Mouse (Mus musculus): Measurements from ENCODE around the gene Atg4c. TPM values are rescaled to one million over a fixed set of nuclear protein-coding genes. Genes with fewer than 3 reads are reported as not detected.

Gene Atg4c
- total and polyA plus RNA-seq, 3 experiments = not detected

DNA sequence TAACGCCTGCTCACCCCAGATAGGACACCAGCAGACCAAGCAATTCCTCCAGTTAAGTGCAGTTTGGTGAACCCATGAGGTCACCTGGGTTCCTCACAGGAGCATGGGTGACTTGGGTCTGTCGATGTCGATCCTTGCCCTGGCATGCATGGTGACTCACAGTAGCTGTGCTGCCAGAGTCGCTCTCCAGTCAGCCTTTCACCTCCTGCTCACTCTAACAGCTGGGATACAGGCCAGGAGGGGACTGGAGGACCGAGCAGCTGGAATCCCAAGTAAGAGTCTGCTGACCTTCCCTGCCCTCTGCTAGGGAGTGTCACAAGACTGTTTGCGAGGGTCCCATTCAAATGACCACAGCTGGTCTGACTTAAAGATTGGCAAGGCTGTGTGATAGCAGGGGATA lies 33.5 kb downstream of the Atg4c start:
- no peak overlapping the region; the same call in 1 of the 2 replicates for H3K27ac ChIP-seq (ENCODE audit: insufficient read depth, low read depth)
- no peak for DNase-seq (ENCODE audit: extremely low read depth)
- no peaks in the 10 kb centered on the region for H3K79me2 ChIP-seq (replicated peaks; ENCODE audit: control insufficient read depth, extremely low read depth, insufficient read depth, poor library complexity, severe bottlenecking)
- no peak overlapping the region for H3K4me2 ChIP-seq (ENCODE audit: insufficient read depth, low read depth, poor library complexity, severe bottlenecking)
- H3K9ac ChIP-seq (ENCODE audit: insufficient read depth, low read depth) = no peak overlapping the region
- H3K36me3 ChIP-seq (replicated peaks in 1 of 2; ENCODE audit: control insufficient read depth in 1 of 2, insufficient read depth in 1 of 2, low read length in 1 of 2) = no peaks in the 10 kb centered on the region
- in situ Hi-C loops (cut with MboI; ENCODE audit: low pct_ligation_motif_present, low pct_unique_long_range_greater_than_20kb, low sequenced_read_pairs) = no loop called here
- H3K4me1 ChIP-seq (ENCODE audit: control insufficient read depth in 1 of 2, insufficient read depth in 2 of 2) = no peaks in the 10 kb centered on the region
- H3K9me3 ChIP-seq (replicated peaks; ENCODE audit: low read length) = peaks cover 76% of the 10 kb centered on the region
- no peak overlapping the region for H3K4me3 ChIP-seq (replicated peaks in 1 of 3; ENCODE audit: low read depth in 2 of 3, low read length in 2 of 3, poor library complexity in 1 of 3)
- TF ChIP-seq SIN3A (IDR thresholded peaks at IDR 0.05; ENCODE audit: low read length) = no peak
- no peak for TF ChIP-seq POLR2A (IDR thresholded peaks at IDR 0.05; ENCODE audit: low read depth, low read length)
- TF ChIP-seq CHD2 (IDR thresholded peaks at IDR 0.05; ENCODE audit: low read length) = no peak
- no peak for TF ChIP-seq ZNF384 (IDR thresholded peaks at IDR 0.05; ENCODE audit: low read depth, low read length)
- no peak for TF ChIP-seq MAFK (IDR thresholded peaks at IDR 0.05; ENCODE audit: insufficient replicate concordance, low read length)
- TF ChIP-seq USF1 (IDR thresholded peaks at IDR 0.05; ENCODE audit: low read depth, low read length) = no peak
- TF ChIP-seq KAT2A (IDR thresholded peaks at IDR 0.05; ENCODE audit: insufficient replicate concordance, low read length) = no peak
- TF ChIP-seq PAX5 (IDR thresholded peaks at IDR 0.05; ENCODE audit: low read length) = no peak
- no peak for TF ChIP-seq ZKSCAN1 (IDR thresholded peaks at IDR 0.05; ENCODE audit: borderline replicate concordance, low read depth, low read length)
- TF ChIP-seq HCFC1 (IDR thresholded peaks at IDR 0.05; ENCODE audit: low read depth, low read length) = no peak
- no peak for TF ChIP-seq RAD21 (IDR thresholded peaks at IDR 0.05; ENCODE audit: low read depth, low read length)
- no peaks in the 10 kb centered on the region for H3K27me3 ChIP-seq (replicated peaks)
- dilution Hi-C loops (cut with MboI; ENCODE audit: extremely low pct_ligation_motif_present, extremely low pct_unique_long_range_greater_than_20kb, low sequenced_read_pairs) = no loop called here

DNA sequence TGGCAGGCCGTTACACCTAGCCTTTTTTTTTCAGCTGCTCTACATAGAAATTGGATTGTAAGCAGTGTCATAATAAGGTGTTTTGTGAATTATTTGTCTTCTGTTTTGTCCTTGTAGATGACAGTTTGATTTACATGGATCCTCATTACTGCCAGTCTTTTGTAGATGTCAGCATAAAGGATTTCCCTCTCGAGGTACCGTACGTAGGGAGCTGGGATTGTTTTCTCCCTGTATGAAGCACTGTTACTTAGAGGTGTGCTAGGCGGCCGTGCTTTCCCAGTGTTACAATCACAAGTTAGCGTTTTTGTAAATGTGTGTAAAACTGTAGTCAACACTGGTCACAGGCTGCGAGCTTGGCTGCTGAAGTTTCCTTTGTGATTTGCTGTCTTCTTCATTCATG lies 35.6 kb downstream of the Atg4c start:
- Histone ChIP-seq H3K27me3 (replicated peaks) (no peaks in the 10 kb centered on the region), H3K36me3 (replicated peaks in 1 of 2; ENCODE audit: control insufficient read depth in 1 of 2, insufficient read depth in 1 of 2, low read length in 1 of 2) (no peaks in the 10 kb centered on the region), H3K9me3 (replicated peaks; ENCODE audit: low read length) (peaks cover 75% of the 10 kb centered on the region), H3K4me2 (ENCODE audit: insufficient read depth, low read depth, poor library complexity, severe bottlenecking) (no peak overlapping the region), H3K27ac (ENCODE audit: insufficient read depth, low read depth) (no peak overlapping the region), H3K79me2 (replicated peaks; ENCODE audit: control insufficient read depth, extremely low read depth, insufficient read depth, poor library complexity, severe bottlenecking) (no peaks in the 10 kb centered on the region), H3K9ac (ENCODE audit: insufficient read depth, low read depth) (no peak overlapping the region), H3K4me1 (ENCODE audit: control insufficient read depth in 1 of 2, insufficient read depth in 2 of 2) (no peaks in the 10 kb centered on the region), H3K4me3 (replicated peaks in 1 of 3; ENCODE audit: low read depth in 2 of 3, low read length in 2 of 3, poor library complexity in 1 of 3) (no peak overlapping the region)
- DNase-seq (ENCODE audit: extremely low read depth) = no peak
- TF ChIP-seq UBTF (IDR thresholded peaks at IDR 0.05; ENCODE audit: low read depth, low read length) (no peak), MYC (IDR thresholded peaks at IDR 0.05; ENCODE audit: low read depth, low read length) (no peak), USF2 (conservative IDR thresholded peaks at IDR 0.05; ENCODE audit: low read depth, low read length) (no peak), IRF4 (IDR thresholded peaks at IDR 0.05; ENCODE audit: low read depth, low read length) (no peak), MAZ (IDR thresholded peaks at IDR 0.05; ENCODE audit: low read depth, low read length) (no peak), E2F4 (IDR thresholded peaks at IDR 0.05; ENCODE audit: insufficient replicate concordance, low read depth, low read length) (no peak), TBP (conservative IDR thresholded peaks at IDR 0.05; ENCODE audit: low read depth, low read length) (no peak), GABPA (IDR thresholded peaks at IDR 0.05; ENCODE audit: insufficient replicate concordance, low read depth, low read length) (no peak), CHD2 (IDR thresholded peaks at IDR 0.05; ENCODE audit: low read length) (no peak), ZC3H11A (IDR thresholded peaks at IDR 0.05; ENCODE audit: low read depth, low read length) (no peak), EP300 (IDR thresholded peaks at IDR 0.05; ENCODE audit: low read length) (no peak), ZNF384 (IDR thresholded peaks at IDR 0.05; ENCODE audit: low read depth, low read length) (no peak), HCFC1 (IDR thresholded peaks at IDR 0.05; ENCODE audit: low read depth, low read length) (no peak), BHLHE40 (IDR thresholded peaks at IDR 0.05; ENCODE audit: low read depth, low read length) (no peak), CHD1 (IDR thresholded peaks at IDR 0.05; ENCODE audit: low read depth, low read length) (no peak), NRF1 (IDR thresholded peaks at IDR 0.05; ENCODE audit: low read depth, low read length) (no peak), MAFK (IDR thresholded peaks at IDR 0.05; ENCODE audit: insufficient replicate concordance, low read length) (no peak), SMC3 (IDR thresholded peaks at IDR 0.05; ENCODE audit: low read depth, low read length) (no peak)
- dilution Hi-C loops (cut with MboI; ENCODE audit: extremely low pct_ligation_motif_present, extremely low pct_unique_long_range_greater_than_20kb, low sequenced_read_pairs) (no loop called here), in situ Hi-C loops (cut with MboI; ENCODE audit: low pct_ligation_motif_present, low pct_unique_long_range_greater_than_20kb, low sequenced_read_pairs) (no loop called here)
